Mouse (Mus musculus) E14TG2a.4 (cell line): ENCODE measurements around the gene Osbpl5.

ENCODE experiments used
- CTCF ChIP-seq: conservative IDR thresholded peaks from 2 replicates; pipeline ENCODE4 v1.5.1; 2014; ENCODE audit warnings: low read length
- NANOG ChIP-seq: IDR thresholded peaks from 2 replicates; pipeline ENCODE4 v1.6.1; 2014; ENCODE audit warnings: borderline replicate concordance, low read length, mixed read lengths
- POU5F1 ChIP-seq: IDR thresholded peaks from 2 replicates; pipeline ENCODE4 v1.6.1; 2014; ENCODE audit warnings: low read length, borderline replicate concordance

GRCm38 (mm10) chr7:143722646-143723045, 34.1 kb downstream of the Osbpl5 start:
- TF ChIP-seq CTCF (no peak), NANOG (no peak), POU5F1 (no peak)
